Mouse (Mus musculus): ENCODE measurements around the gene Bspry.

The Bspry gene

DNA sequence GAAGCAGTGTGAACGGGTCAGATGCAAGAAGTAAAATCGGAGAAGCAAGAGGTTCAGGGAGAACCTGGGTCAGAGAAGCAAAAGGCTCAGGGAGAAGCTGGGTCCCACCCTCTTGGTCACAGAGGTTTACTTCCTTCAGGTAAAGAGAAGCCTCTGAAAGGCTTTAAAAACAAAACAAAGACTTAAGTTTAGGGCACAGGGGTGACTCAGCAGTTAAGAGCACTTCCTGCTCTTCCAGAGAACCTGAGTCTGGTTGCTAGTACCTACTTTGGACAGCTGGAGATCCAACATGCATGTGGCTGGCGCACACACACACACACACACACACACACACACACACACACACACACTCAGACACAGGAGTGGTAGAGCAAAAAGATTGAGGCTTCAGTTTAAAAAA is 5.1 kb downstream of the Bspry start:
- no peak for DNase-seq

DNA sequence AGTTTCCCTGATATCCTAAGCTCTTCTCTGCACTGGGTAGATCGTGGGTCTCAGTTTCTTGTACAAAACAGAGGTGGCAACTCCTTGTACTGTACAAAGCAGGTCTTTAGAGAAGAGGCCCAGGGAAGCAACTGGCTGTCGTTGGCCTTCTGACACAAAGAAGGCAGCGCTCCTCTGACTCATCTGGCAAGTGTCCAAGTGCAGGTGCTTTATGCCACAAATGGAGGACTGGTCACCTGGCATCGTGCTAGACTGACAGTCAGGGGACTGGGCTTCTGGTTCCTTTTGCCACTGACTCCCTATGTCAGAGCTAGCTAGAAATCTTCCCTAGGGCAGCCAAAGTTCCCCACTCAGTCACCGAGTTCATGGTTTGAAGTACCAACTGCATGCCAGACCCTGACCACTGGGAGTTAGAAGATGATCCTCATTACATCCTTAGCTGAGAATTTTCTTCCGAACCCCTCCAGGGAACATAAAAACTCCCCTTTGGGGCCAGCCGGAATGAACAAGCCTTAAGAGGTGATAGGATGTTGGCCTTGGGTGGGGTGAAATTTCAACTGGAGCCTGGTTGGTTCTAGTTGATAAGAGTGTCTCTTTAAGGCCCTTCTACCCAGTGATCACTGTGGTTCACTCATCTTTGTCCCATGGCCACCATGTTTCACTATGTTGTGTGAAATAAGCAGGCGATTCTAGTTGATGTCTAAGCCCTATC is 5.8 kb downstream of the Bspry start:
- DNase-seq: no peak

DNA sequence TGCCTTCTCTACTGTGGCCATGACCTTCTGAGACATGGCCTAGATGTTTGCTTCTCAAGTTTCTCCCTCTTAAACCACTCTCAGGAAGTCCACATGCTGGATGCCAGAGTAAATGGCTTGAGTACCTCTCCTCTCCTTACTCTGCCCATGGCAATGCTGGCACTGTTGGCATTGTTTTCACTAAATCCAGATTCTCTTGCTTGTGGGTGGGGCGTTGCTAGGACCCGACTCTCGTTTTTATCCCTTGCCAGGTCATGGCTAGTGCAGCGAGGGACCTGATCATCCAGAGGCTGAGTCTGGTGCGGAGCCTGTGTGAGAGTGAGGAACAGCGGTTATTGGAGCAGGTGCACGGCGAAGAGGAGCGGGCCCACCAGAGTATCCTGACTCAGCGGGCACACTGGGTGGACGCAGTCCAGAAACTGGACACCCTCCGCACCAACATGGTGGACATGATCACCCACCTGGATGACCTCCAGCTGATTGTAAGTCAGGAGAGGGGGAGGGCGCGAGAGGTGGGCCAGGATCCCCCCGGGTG is 6.4 kb downstream of the Bspry start:
- no peak for DNase-seq

DNA sequence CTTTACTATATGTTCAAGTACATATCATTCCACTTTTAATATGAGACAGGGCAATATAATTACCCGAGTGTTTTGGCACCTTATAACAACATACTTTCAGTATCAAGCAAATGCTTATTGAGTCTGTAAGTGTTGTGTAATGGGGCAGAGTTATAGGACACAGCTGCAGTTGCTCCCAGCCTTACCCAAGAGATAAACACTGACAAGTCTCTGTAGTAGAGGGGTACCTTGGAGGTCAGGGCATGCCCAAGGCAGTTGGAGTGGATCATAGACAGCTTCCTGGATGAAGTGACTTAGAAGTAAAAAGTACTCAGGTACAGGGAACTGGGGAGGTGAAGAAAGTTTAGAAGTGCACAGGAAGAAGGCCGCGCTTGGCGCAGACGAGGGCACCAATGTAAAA is 7.3 kb downstream of the Bspry start:
- no peak for DNase-seq

DNA sequence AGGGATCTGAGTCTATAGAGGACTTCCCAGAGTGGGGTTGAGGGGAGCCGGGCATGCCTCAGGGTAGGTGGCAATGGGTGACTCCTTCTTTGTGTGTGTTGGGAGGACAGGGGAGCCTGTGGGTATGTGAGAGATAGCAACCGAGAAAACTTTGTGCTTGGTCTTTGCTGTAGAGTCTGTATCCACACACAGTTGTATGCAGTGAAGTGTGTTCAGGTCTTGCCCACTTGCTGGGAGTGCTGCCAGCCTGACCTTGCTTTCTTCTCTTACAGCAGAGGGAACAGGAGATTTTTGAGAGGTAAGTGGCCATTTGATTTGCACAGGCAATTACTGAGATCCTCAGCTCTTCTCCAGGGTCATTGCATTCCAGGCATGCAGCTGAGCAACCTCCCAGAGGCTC is 8.1 kb downstream of the Bspry start:
- no peak for DNase-seq

DNA sequence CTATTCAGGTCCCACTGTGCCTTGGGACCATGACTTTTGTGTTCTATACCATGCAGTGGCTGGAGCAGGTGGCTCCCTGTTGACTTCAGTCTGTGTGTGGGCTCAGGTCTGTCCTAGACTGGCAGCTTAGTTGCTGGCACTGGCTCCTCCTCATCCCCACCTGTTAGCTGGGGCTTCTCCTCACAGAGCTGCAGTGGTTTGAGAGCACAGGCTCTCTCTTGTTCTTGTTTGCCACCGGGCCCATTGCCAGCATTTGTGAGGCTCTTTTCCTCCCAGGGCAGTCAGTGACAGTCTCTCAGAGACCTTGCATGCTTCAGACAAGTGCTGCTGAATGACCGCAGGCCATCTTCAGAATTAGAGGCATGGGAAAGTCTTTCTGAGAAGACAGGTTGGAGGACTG is 12.8 kb downstream of the Bspry start:
- DNase-seq: no peak

DNA sequence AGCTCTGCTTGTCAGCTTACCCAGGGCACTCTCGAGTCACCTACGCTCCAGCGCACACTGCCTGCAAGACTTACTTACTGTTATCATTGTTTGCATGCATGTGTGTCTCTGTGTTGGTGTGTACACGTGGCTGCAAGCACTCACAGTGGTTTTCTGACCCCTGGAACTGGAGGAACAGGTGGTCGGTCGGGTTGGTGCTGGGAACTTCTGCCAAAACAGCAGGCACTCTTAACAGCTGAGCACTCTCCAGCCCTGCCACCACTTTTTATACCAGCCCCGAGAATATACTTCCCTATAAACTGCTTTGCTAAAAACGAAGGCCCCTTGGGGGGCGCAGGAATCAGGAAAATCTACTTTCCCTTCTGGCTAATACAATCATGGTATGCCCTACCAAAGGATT is 14.4 kb downstream of the Bspry start:
- no peak for DNase-seq

DNA sequence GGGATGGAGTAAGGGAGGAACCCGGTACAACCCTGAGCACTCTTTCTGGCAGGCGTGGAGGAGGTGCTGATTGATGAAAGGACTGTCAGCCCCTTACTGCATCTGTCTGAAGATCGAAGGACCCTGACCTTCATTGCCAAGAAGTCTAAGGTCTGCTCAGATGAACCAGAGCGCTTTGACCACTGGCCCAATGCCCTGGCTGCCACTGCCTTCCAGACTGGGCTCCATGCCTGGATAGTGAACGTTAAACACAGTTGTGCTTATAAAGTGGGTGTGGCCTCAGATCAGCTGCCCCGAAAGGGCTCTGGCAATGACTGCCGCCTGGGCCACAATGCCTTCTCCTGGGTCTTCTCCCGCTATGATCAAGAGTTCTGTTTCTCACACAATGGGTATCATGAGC is 16.1 kb downstream of the Bspry start:
- DNase-seq: no peak

DNA sequence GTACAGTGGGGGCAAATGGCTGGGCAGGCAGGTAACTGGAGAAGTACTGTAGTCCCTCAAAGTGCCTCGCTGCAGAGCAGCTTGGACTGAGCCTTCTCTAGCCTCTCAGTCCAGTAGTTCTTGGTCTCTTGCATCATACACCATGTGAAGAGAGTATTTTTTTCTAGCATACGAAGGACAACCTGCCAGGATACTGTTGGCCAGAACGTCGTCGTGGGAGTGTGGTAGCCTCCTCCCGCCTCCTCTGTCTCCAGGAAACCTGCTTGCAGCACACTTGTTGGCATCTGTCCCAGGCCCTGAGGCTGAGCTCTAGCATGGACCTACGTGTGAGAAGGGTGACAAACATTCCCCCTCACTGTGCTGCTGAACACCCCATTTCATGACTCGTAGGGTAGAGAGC is 17.0 kb downstream of the Bspry start:
- peak; percentile 69 for DNase-seq

DNA sequence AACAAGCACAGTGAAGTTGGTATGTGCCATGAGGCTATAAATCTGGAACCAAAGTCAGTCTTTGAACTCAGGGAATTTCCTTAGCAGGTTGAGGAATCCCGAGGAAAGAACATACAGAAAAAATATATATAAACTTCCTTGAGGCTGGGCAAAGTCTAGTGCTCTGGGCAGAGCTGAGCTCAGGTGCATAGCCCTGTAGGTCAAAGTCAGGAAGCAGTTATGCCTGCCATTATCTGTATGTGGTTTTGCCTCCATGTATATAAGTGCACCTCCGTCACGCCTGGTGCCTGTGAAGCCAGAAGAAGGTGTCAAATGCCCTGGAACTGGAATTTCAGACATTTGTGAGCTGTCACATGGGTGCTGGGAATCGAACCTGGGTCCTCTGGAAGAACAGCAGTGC is 20.9 kb downstream of the Bspry start:
- no peak for DNase-seq

DNA sequence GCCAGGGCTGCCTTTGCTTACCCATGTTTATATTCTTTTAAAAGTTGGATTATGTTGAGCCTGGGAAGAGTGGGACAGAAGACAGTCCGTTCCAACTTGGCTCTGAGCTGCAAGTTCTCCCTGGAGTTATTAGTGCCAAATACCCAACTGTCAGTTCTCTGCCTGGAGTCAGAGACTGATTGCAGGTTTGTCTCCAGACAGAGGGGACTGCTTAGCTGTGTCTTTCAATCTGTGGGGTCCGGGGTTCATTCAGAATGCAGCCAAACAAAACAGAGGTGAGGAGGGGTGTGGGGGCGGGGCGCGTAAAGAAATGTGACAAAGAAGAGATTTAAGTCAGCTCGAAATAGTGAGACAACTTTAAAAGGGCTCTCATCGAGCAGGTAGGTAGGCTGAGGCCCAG is 21.7 kb downstream of the Bspry start:
- no peak for DNase-seq

DNA sequence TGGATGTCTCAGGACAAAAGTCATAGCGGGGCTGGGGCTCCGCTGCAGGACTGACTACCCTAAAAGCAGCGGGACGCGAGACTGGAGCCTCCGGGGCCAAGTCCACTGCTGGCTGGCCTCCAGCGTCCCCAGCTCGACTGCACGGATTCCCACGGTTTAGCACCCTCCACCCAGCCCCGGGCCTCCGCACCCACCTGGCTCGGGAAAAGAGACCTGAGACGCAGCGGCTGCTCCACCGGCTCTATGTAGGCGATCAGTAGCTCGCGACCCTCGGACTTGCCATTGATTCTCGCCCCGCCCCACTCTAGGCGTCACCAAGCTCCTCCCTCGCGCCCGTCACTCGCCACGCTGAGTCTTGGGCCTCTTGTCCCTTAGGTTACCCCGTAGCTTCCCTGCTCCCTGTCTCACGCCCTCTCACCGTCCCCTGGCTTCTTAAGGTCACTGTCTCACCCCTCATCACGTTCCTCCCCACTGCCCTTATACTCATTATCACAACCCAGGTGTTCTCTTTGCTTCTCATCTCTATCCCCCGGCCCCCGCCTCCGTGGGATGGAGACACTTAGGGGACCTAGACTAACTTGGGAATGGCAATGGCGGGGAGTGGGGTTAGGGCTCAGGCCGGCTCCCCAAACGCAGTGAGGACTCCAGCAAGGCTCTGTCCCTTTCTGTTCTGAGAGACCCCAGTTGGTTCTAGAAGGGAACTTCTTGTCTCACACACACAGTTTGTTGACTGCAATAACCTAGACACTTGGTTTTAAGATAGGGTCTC is 22.3 kb downstream of the Bspry start:
- peak; percentile 88 for DNase-seq

DNA sequence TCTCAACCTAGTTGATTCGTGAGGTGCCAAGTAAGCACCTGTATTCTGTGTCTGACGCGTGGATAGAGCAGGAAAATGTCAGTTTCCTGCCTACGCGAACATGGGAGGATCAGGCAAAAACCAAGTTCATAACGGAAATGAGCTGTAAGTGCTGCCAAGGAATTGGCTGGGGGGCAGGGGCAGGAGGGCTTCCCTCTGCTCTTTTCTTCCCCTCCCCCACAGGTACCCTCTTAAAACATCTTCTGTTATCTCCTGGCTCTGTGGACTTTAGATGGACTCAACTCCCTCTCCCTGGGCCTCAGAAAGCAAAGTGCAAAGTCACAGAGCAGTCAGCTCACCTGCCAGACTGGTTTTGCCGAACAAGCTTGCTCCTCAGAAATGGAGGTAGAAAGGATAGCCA is 23.1 kb downstream of the Bspry start:
- DNase-seq: no peak

DNA sequence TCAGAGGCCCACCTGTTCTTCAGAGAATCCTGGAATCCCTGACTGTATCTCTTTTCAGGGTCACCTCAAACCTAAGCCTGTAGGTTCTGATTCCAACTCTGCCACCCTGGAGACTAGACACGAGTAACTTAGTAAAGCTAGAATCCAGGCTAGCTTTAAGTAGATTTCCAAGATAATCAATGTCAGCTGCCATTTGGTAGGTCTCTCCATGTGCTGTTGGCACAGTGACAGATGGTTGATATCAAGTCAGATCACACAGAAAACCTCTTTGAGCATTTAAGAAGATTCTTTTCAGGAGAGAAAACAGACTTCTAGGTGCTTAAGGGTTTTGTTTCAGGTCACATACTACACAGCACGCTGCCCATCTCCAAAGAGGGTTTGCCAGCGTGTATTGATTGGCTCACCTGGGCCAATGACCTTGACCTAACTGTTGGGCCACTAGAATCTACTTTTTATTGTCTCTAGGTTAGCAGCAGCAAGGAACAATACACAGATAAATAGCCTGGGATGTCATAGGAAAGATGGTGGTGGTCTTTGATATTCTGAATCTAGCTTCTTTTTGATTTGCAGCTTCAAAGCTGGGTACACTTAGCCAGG is 23.6 kb downstream of the Bspry start, which contains the start of gene Hdhd3:
Gene Hdhd3 (minus strand): TSS at position 94 of the 597 bp plus-strand sequence.
- no peak for DNase-seq

DNA sequence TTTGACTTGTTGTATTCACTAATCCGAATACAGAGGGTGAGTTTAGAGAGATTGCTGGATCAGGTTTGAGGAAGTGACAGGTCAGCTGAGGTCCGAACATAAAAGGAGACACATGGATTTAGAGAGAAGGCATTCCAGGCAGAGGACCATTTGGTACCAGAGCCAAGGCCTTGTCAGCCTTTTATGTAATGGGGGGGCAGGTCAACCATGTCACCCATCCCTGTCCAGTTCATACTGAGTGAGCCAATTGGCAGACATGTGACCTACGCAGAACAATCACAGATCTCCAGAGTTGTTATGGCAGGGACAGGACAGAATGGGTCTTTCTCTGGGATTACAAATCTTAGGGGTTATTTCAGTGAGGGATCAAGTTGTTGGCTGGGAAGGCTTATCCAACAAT is 26.1 kb downstream of the Bspry start:
- no peak for DNase-seq

DNA sequence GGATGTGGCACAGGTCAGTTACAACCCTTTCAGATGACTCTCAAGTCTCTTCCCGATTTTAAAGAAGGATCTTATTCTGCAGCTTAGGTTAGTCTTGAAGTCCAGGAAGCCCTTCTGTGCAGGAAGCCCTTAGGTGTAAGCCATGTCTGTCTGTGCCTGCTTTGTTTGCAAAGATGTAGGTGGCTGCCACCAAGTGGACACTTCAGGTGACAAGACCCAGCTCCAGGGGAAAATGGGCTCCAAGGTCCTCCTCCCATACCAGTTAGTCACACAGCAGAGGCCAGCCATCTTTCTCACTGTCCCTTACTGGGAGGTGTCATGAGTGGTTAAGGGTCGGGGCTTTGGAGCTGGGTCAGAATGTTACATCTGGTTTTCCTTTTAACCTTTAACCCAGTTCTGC is 26.9 kb downstream of the Bspry start:
- no peak for DNase-seq

DNA sequence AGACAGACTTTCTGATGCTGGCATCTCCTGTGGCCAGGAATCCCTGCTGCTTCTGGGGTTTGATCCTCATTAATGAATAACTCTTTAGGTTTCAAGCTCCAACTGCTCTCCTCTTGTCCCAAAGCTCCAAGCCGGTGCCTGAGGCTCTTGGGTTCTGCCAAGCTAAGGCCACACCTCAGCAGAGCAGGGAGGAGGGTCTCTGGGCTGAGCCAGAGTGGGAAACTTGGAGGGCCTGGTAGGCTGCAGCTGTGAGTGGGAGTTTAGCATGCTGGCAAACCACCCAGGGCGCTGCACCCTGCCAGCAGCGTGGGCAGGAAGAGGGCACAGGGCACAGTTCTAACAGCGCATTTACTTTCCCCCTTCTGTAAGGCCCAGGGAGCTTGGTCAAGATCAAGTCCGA is 29.0 kb downstream of the Bspry start:
- no peak for DNase-seq

DNA sequence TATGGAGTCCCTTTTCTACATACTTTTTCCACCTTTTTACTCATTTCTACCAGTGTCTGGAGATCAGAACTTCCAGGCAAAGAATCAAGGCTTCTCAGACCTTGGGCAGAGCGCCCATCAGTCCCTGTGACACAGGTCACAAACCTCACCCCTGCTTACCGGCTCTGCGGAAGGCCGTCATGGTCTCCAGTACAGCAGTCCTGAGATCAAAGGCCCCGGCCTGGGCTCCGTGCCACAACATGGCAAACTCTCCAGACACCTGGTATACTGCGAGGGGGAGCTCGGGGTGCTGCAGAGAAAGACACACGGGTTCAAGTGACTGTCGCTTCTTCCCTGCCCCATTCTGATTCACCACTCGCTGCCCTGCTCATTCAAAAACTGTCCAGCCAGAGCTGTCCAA is 30.1 kb downstream of the Bspry start:
- DNase-seq: no peak

DNA sequence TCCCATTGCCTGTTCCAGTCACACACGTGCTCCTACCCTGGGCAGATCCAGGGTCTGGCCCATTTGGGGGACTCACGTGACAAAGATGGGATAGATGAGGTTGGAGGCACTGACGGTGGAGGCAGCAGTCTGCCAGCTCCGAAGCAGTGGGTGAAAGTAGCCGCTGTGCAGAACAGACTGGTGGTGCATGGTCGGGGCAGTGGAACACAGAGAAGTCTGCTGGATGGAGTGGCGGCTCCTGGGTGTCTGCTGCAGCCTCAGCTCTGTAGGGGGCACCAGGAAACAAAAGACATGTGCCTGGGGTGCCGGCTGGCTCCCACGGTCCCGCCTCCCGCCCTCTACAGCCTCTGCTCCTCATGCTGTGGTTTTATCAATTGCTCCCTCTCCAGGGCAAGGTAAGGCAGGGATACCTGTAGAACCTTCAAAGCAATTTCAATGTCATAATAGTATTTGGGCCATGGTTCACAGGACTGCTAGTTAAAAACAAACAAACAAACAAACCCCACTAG is 34.2 kb downstream of the Bspry start:
- no peak for DNase-seq

DNA sequence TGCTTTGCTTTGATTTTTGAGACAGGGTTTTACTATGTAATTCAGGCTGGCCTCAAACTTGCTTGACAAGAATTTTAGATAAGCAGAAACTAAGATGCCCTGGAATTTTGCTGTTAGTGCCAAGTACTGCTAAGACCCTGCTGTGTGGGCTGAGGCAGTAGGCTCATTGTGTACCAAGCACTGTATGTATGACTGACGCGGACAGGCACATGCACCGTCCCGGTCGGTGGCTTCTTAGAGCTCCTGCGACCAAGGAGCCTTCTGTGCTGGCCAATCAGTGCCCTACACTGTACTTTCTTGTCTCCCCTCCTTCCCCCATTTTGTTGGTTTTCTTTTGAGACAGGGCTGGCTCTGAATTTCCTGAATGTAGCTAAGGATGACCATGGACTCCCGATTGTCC is 35.1 kb downstream of the Bspry start:
- no peak for DNase-seq

DNA sequence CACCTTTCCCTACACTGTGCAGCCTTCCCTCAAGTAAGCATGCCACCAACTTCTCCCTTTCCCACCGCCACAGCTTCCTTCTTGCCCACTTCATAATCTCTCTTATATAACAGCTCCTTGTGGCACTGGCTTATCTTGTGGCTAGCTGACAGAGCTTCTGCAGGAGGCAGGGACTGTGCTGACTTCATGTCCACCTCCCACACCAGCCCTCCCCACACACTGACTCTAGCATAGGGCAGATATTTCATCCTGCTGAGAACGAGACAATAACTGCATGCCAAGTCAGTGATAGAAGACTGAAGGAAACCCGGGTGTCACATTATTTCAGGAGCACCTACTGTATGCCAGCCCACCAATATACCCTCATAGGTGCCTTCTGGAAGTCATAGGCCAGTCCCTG is 35.6 kb downstream of the Bspry start:
- DNase-seq: no peak

DNA sequence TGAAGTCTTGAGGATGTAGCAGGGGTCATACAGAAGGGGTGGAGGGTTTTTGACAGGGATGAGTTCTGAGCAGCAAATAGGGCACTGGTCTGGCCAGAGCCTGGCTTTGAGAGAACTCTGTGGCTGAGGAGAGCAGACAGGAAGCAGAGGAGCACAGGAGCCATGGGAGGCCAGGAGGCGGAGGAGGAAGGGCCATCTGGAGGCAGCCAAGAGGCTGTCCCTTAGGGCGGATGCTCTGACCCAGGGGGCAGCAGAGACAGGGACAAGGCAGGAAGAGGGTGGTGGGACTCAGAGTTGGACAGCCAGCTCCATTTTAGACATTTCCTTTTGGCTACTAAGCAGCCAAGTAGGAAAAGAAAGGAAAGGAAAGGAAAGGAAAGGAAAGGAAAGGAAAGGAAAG is 36.2 kb downstream of the Bspry start:
- DNase-seq: no peak

DNA sequence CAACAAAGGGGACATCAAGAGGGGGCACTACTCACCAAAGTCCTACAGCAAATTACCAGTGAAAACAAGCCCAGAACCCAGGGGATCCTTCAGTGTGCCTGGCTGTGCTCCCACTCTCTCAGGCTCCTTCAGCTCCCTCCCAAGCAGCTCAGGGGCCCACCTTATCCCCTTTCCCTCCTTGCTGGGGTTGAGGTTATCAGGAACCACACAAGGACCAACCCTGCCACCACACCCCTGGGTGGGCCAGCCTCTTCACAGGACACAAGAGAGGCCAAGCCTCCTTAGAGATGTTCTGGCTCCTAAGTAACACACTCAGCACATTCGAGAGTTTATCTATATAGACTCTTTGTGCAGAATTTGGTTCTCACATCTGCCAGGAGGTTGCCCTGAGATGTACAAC is 36.7 kb downstream of the Bspry start:
- DNase-seq: no peak

DNA sequence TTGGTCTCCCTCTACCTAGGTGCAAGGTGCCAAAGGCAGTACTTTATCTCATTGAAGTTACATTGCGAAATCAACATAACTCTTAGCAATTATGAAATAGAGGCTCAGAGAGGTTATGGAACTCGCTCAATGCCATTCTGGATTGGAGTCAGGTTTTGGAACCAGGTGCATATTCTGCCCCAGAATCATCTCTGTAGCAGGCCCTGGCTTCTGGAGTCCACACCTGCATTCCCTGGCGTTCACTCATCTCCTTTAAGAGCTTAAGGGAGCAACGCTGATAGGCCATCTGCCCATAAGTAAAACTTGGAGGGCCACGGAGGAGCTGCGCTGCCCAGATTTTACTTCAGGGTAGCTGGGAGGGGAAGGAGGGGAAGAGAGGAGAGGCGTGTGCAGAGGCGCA is 37.2 kb downstream of the Bspry start:
- DNase-seq: no peak
